Mouse (Mus musculus): ENCODE measurements around the gene Olfr1325.
"Not testable (repeated sequence)": the region's sequence is repeated elsewhere in the genome, so short reads cannot be mapped to it uniquely, and the experiment has no call there.

Gene Olfr1325

DNA sequence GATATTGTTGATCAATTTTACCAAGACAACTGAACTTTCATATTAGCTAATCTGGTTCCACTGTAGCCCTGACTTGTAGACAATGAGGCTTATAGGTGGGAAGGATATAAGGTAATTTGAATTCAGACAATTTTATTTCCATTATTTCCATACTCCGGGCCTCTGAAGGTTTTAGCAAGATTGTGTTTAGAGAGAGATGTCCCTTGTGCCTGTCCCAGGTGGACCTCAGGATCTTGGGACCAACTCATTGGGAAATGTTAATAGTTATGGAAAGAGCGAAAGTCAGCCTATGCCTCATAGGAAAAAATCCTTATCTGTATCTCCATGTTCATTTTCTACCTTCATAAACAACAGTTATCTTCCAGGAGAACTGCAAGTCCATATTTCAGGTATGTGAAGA, at the start of gene Olfr1325:
Gene Olfr1325, plus strand, starts transcription at position 301 of the 400 bp plus-strand sequence.
- DNase-seq (ENCODE audit: low spot score in 2 of 2): no peak

DNA sequence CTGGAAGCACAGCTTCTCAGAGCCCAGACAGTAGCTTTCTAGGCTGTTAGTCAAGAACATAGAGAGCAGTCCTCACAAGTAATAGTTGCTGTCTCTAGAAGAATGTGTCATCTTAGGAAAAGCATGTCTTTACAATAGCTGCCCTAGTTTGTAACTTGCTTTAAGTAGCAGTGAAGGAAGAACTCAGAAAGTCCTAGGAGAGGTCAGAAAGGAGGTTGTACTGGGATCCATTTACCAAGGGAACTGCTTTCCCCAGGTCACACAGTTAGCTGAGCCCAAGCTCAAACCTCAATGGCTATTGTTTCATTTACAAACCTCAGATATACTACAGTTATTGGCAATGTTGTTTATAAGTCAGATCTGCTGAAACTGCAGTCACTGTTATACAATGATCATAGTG, 17.7 kb upstream of the Olfr1325 start, which contains the start of gene Olfr1326-ps1:
Gene Olfr1326-ps1, minus strand, starts transcription at position 101 of the 400 bp plus-strand sequence.
- no peak for DNase-seq (ENCODE audit: low spot score in 2 of 2)

- not testable (repeated sequence) for DNase-seq (ENCODE audit: low spot score in 2 of 2)
Measured at GRCm38 (mm10) chrX:74645466-74646323, 53.2 kb downstream of the Olfr1325 start, which contains the start of gene Gm5640. Gene Gm5640, minus strand, starts transcription at chrX:74645635.

- DNase-seq (ENCODE audit: low spot score in 2 of 2): not testable (repeated sequence)
Measured at GRCm38 (mm10) chrX:74646393-74646792, 53.9 kb downstream of the Olfr1325 start.

Data from natural killer cell, adult 2 months (primary cell).